Mouse (Mus musculus): Measurements from ENCODE around the gene Plaa. TPM values are rescaled to one million over a fixed set of nuclear protein-coding genes. Genes with fewer than 3 reads are reported as not detected.
A peak's percentile ranks its signal among the peaks of the same experiment; 100 is the strongest.
"Not testable (repeated sequence)": the region's sequence is repeated elsewhere in the genome, so short reads cannot be mapped to it uniquely, and the experiment has no call there.

The Plaa gene
- 72.1 and 75.3 TPM in 2 replicates for polyA plus RNA-seq (2014; fragmentation: Nextera tagmentation; extraction: Ambion mirVana)

- Histone ChIP-seq H3K36me3 (replicated peaks; ENCODE audit: control insufficient read depth, insufficient read depth) (no peaks in the 10 kb centered on the region), H3K9ac (peak within 1 kb of the TSS; percentile 97), H3K4me2 (replicated peaks) (peak within 1 kb of the TSS; percentile 92), H3K27ac (peak within 1 kb of the TSS; percentile 96), H3K9me3 (ENCODE audit: control insufficient read depth, low read length) (no peaks in the 10 kb centered on the region), H3K4me3 (replicated peaks; ENCODE audit: low read length) (peak within 1 kb of the TSS; percentile 100), H3K27me3 (ENCODE audit: control insufficient read depth, insufficient read depth, low read length) (no peaks in the 10 kb centered on the region), H3K4me1 (replicated peaks; ENCODE audit: control insufficient read depth, insufficient read depth, low read length) (peaks cover 28% of the 10 kb centered on the region)
- DNase-seq (ENCODE audit: low spot score) (peak; percentile 96), ATAC-seq (ENCODE audit: low FRiP score) (peak; percentile 99)
- WGBS, result under 1% methylated on average over 53 of the region's 61 CpGs
Observed at GRCm38 (mm10) chr4:94603031-94603629, at the start of gene Plaa. Gene Plaa (minus strand): TSS chr4:94603244.

GRCm38 (mm10) chr4:94650426-94651175, 47.6 kb upstream of the Plaa start:
- H3K27me3 ChIP-seq (ENCODE audit: control insufficient read depth, insufficient read depth, low read length); ATAC-seq (ENCODE audit: low FRiP score); H3K4me1 ChIP-seq (replicated peaks; ENCODE audit: control insufficient read depth, insufficient read depth, low read length); DNase-seq (ENCODE audit: low spot score); H3K27ac ChIP-seq; H3K9me3 ChIP-seq (ENCODE audit: control insufficient read depth, low read length); H3K4me3 ChIP-seq (replicated peaks; ENCODE audit: low read length); H3K9ac ChIP-seq; H3K4me2 ChIP-seq (replicated peaks): not testable (repeated sequence)
- H3K36me3 ChIP-seq (replicated peaks; ENCODE audit: control insufficient read depth, insufficient read depth), result peaks cover 19% of the 10 kb centered on the region
- 93% methylated on average over 5 of the region's 5 CpGs for WGBS

GRCm38 (mm10) chr4:94649920-94650319, 46.9 kb upstream of the Plaa start, which contains the start of gene Lrrc19:
Gene Lrrc19 (minus strand): TSS chr4:94650144.
- Histone ChIP-seq H3K27me3 (ENCODE audit: control insufficient read depth, insufficient read depth, low read length) (no peaks in the 10 kb centered on the region), H3K4me2 (replicated peaks) (no peak within 1 kb of the TSS), H3K9ac (no peak within 1 kb of the TSS), H3K4me1 (replicated peaks; ENCODE audit: control insufficient read depth, insufficient read depth, low read length) (no peaks in the 10 kb centered on the region), H3K9me3 (ENCODE audit: control insufficient read depth, low read length) (no peaks in the 10 kb centered on the region), H3K27ac (no peak within 1 kb of the TSS), H3K4me3 (replicated peaks; ENCODE audit: low read length) (no peak within 1 kb of the TSS), H3K36me3 (replicated peaks; ENCODE audit: control insufficient read depth, insufficient read depth) (peaks cover 12% of the 10 kb centered on the region)
- no peak for ATAC-seq (ENCODE audit: low FRiP score)
- WGBS, result 91% methylated on average over 3 of the region's 3 CpGs
- DNase-seq (ENCODE audit: low spot score), result no peak

GRCm38 (mm10) chr4:94643141-94643540, 40.1 kb upstream of the Plaa start:
- Histone ChIP-seq H3K9me3 (ENCODE audit: control insufficient read depth, low read length) (no peaks in the 10 kb centered on the region), H3K27me3 (ENCODE audit: control insufficient read depth, insufficient read depth, low read length) (no peaks in the 10 kb centered on the region)
- DNase-seq (ENCODE audit: low spot score), result no peak

GRCm38 (mm10) chr4:94620077-94620476, 17.0 kb upstream of the Plaa start:
- no peak for ATAC-seq (ENCODE audit: low FRiP score)
- no peak overlapping the region for H3K4me3 ChIP-seq (replicated peaks; ENCODE audit: low read length)
- no peak overlapping the region for H3K4me2 ChIP-seq (replicated peaks)
- WGBS, result 89% methylated on average over 2 of the region's 2 CpGs
- DNase-seq (ENCODE audit: low spot score), result no peak
- peaks cover 11% of the 10 kb centered on the region for H3K4me1 ChIP-seq (replicated peaks; ENCODE audit: control insufficient read depth, insufficient read depth, low read length)
- H3K9me3 ChIP-seq (ENCODE audit: control insufficient read depth, low read length), result no peaks in the 10 kb centered on the region
- no peaks in the 10 kb centered on the region for H3K27me3 ChIP-seq (ENCODE audit: control insufficient read depth, insufficient read depth, low read length)
- H3K9ac ChIP-seq, result no peak overlapping the region
- H3K27ac ChIP-seq, result no peak overlapping the region
- peaks cover 14% of the 10 kb centered on the region for H3K36me3 ChIP-seq (replicated peaks; ENCODE audit: control insufficient read depth, insufficient read depth)

More at GRCm38 (mm10) chr4:94643141-94643540, 40.1 kb upstream of the Plaa start:
- Histone ChIP-seq H3K9ac (no peak overlapping the region), H3K4me1 (replicated peaks; ENCODE audit: control insufficient read depth, insufficient read depth, low read length) (no peaks in the 10 kb centered on the region), H3K4me3 (replicated peaks; ENCODE audit: low read length) (no peak overlapping the region), H3K4me2 (replicated peaks) (no peak overlapping the region), H3K36me3 (replicated peaks; ENCODE audit: control insufficient read depth, insufficient read depth) (no peaks in the 10 kb centered on the region), H3K27ac (no peak overlapping the region)
- no peak for ATAC-seq (ENCODE audit: low FRiP score)
- WGBS, result 94% methylated on average over 2 of the region's 2 CpGs

- Histone ChIP-seq H3K9ac (peak overlapping the region; percentile 71), H3K36me3 (replicated peaks; ENCODE audit: control insufficient read depth, insufficient read depth) (no peaks in the 10 kb centered on the region), H3K4me1 (replicated peaks; ENCODE audit: control insufficient read depth, insufficient read depth, low read length) (peaks cover 18% of the 10 kb centered on the region), H3K4me3 (replicated peaks; ENCODE audit: low read length) (peak overlapping the region; percentile 64), H3K27me3 (ENCODE audit: control insufficient read depth, insufficient read depth, low read length) (no peaks in the 10 kb centered on the region), H3K4me2 (replicated peaks) (peak overlapping the region; percentile 87), H3K9me3 (ENCODE audit: control insufficient read depth, low read length) (no peaks in the 10 kb centered on the region), H3K27ac (peak overlapping the region; percentile 84)
- under 1% methylated on average over 18 of the region's 18 CpGs for WGBS
- peak; percentile 81 for ATAC-seq (ENCODE audit: low FRiP score)
- DNase-seq (ENCODE audit: low spot score), result no peak
Observed at GRCm38 (mm10) chr4:94614627-94615006, 11.6 kb upstream of the Plaa start.

GRCm38 (mm10) chr4:94613972-94614626, 11.1 kb upstream of the Plaa start, which contains the start of gene Ift74:
Gene Ift74 (plus strand): TSS chr4:94614491.
- H3K27ac ChIP-seq, result peak within 1 kb of the TSS; percentile 84
- H3K9me3 ChIP-seq (ENCODE audit: control insufficient read depth, low read length), result no peaks in the 10 kb centered on the region
- peak within 1 kb of the TSS; percentile 71 for H3K9ac ChIP-seq
- H3K27me3 ChIP-seq (ENCODE audit: control insufficient read depth, insufficient read depth, low read length), result no peaks in the 10 kb centered on the region
- peak within 1 kb of the TSS; percentile 64 for H3K4me3 ChIP-seq (replicated peaks; ENCODE audit: low read length)
- WGBS, result 3% methylated on average over 29 of the region's 29 CpGs
- H3K36me3 ChIP-seq (replicated peaks; ENCODE audit: control insufficient read depth, insufficient read depth), result no peaks in the 10 kb centered on the region
- peaks cover 18% of the 10 kb centered on the region for H3K4me1 ChIP-seq (replicated peaks; ENCODE audit: control insufficient read depth, insufficient read depth, low read length)
- ATAC-seq (ENCODE audit: low FRiP score), result peak; percentile 100
- peak; percentile 97 for DNase-seq (ENCODE audit: low spot score)
- H3K4me2 ChIP-seq (replicated peaks), result peak within 1 kb of the TSS; percentile 87

- H3K27ac ChIP-seq, result no peak overlapping the region
- no peaks in the 10 kb centered on the region for H3K9me3 ChIP-seq (ENCODE audit: control insufficient read depth, low read length)
- DNase-seq (ENCODE audit: low spot score) (no peak), ATAC-seq (ENCODE audit: low FRiP score) (no peak)
- H3K27me3 ChIP-seq (ENCODE audit: control insufficient read depth, insufficient read depth, low read length), result no peaks in the 10 kb centered on the region
- H3K4me3 ChIP-seq (replicated peaks; ENCODE audit: low read length), result no peak overlapping the region
- no peaks in the 10 kb centered on the region for H3K36me3 ChIP-seq (replicated peaks; ENCODE audit: control insufficient read depth, insufficient read depth)
- 84% methylated on average over 3 of the region's 3 CpGs for WGBS
- H3K9ac ChIP-seq, result no peak overlapping the region
- H3K4me1 ChIP-seq (replicated peaks; ENCODE audit: control insufficient read depth, insufficient read depth, low read length), result peaks cover 10% of the 10 kb centered on the region
- no peak overlapping the region for H3K4me2 ChIP-seq (replicated peaks)
Observed at GRCm38 (mm10) chr4:94610339-94610738, 7.3 kb upstream of the Plaa start.

- H3K4me3 ChIP-seq (replicated peaks; ENCODE audit: low read length), result no peak overlapping the region
- H3K27ac ChIP-seq, result no peak overlapping the region
- ATAC-seq (ENCODE audit: low FRiP score) (no peak), DNase-seq (ENCODE audit: low spot score) (no peak)
- H3K9me3 ChIP-seq (ENCODE audit: control insufficient read depth, low read length), result no peaks in the 10 kb centered on the region
- no peaks in the 10 kb centered on the region for H3K36me3 ChIP-seq (replicated peaks; ENCODE audit: control insufficient read depth, insufficient read depth)
- H3K9ac ChIP-seq, result no peak overlapping the region
- peaks cover 25% of the 10 kb centered on the region for H3K4me1 ChIP-seq (replicated peaks; ENCODE audit: control insufficient read depth, insufficient read depth, low read length)
- 93% methylated on average over 2 of the region's 2 CpGs for WGBS
- no peak overlapping the region for H3K4me2 ChIP-seq (replicated peaks)
- no peaks in the 10 kb centered on the region for H3K27me3 ChIP-seq (ENCODE audit: control insufficient read depth, insufficient read depth, low read length)
Observed at GRCm38 (mm10) chr4:94605591-94605990, 2.5 kb upstream of the Plaa start.
